Mouse (Mus musculus) neural tube, embryonic 15.5 days (tissue): ENCODE results near the gene Il5. TPM values are rescaled to one million over a fixed set of nuclear protein-coding genes. Genes with fewer than 3 reads are reported as not detected.

Source experiments
- ATAC-seq: fragments of 200-750 bp; cut with Nextera tagmentation; 2 replicates; pipeline ENCODE4 v1.8.0; 2017; ENCODE audit warnings: mild to moderate bottlenecking, moderate TSS enrichment, moderate library complexity; ENCODE audit not compliant: low FRiP score
- H3K27ac ChIP-seq: fragments of 300-500 bp; sonication (generic); replicated peaks from 2 replicates; pipeline ENCODE4 v1.5.1; 2015; ENCODE audit warnings: mild to moderate bottlenecking, inconsistent platforms
- H3K27me3 ChIP-seq: fragments of 300-500 bp; sonication (generic); replicated peaks from 2 replicates; pipeline ENCODE4 v1.6.1; 2015; ENCODE audit warnings: inconsistent platforms
- H3K36me3 ChIP-seq: fragments of 300-500 bp; sonication (generic); 2 replicates; pipeline ENCODE4 v1.6.1; 2015; ENCODE audit warnings: inconsistent platforms
- H3K4me1 ChIP-seq: fragments of 300-500 bp; sonication (generic); 2 replicates; pipeline ENCODE4 v1.6.1; 2015; ENCODE audit warnings: inconsistent platforms
- H3K4me2 ChIP-seq: fragments of 300-500 bp; sonication (generic); 2 replicates; pipeline ENCODE4 v1.6.1; 2015; ENCODE audit warnings: inconsistent platforms, mild to moderate bottlenecking, moderate library complexity
- H3K4me3 ChIP-seq: fragments of 300-500 bp; sonication (generic); replicated peaks from 2 replicates; pipeline ENCODE4 v1.5.1; 2015; ENCODE audit warnings: mild to moderate bottlenecking, inconsistent platforms
- H3K9ac ChIP-seq: fragments of 300-500 bp; sonication (generic); replicated peaks from 2 replicates; pipeline ENCODE4 v1.6.1; 2015; ENCODE audit warnings: mild to moderate bottlenecking, inconsistent platforms
- H3K9me3 ChIP-seq: fragments of 300-500 bp; sonication (generic); replicated peaks from 2 replicates; pipeline ENCODE4 v1.6.1; 2016; ENCODE audit warnings: inconsistent platforms
- WGBS: fragments of 180-500 bp; shearing (Covaris S2); methylation state at CpG from one replicate; pipeline ENCODE4 v1.1.7; 2015; ENCODE audit warnings: mixed read lengths; 5-methylcytosine and 5-hydroxymethylcytosine counted together
- polyA plus RNA-seq: library from polyadenylated mRNA; unstranded; fragments of >200 nt; fragmentation: Nextera tagmentation; extraction: Ambion mirVana; gene quantifications from 2 replicates; pipeline ENCODE4 v1.2.1, GENCODE M21; 2015

Il5 gene
- polyA plus RNA-seq, 1 experiment from 2014 or later, result not detected

DNA sequence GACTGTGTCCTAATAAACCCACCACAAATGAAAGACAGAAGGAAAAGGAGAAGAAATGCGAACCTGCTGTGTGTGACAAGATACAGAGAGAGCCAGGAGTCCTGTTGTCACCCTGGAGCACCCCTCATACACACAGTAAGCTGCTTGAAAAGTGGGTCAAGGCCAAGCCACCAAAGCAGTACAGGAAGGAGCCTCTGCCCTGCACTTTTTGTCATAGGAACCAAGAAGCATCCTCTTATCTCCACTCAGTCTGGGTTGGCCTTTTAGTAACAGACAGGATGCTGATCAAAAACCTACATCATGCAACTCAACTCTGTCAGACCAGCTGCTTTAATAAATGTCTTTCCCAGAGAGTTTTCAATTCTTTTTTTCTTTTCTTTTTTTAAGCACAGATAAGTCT lies 893 bp upstream of the Il5 start:
- no peaks in the 10 kb centered on the region for H3K27me3 ChIP-seq
- H3K36me3 ChIP-seq, result no peaks in the 10 kb centered on the region
- ATAC-seq, result no peak
- H3K27ac ChIP-seq, result no peak overlapping the region
- WGBS, result 78% methylated on average over 1 of the region's 1 CpGs
- no peak overlapping the region for H3K4me2 ChIP-seq
- H3K9me3 ChIP-seq, result no peaks in the 10 kb centered on the region
- H3K4me3 ChIP-seq, result no peak overlapping the region
- no peak overlapping the region for H3K9ac ChIP-seq
- no peaks in the 10 kb centered on the region for H3K4me1 ChIP-seq

DNA sequence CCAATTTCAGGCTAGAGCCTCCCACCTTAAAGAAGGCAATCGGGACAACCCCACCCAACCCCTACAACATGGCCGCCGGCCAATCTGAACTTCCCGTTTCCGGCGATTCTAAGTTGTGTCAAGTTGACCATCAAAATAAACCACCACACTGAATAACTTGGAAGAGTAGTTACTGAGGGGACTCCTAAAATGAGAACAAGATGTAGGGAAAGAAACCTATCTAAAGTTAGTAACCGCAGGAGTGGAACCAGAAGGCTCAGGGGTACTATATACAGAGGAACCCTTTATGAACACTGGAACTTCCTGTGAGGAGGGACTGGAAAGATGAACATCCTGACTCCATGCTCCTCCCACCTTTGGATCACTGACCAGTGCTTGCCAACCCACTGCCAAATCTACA lies 10.9 kb downstream of the Il5 start:
- WGBS, result 98% methylated on average over 7 of the region's 7 CpGs
- Histone ChIP-seq H3K9me3 (no peaks in the 10 kb centered on the region), H3K27ac (no peak overlapping the region), H3K36me3 (no peaks in the 10 kb centered on the region), H3K9ac (no peak overlapping the region), H3K4me3 (no peak overlapping the region), H3K4me2 (no peak overlapping the region), H3K27me3 (no peaks in the 10 kb centered on the region), H3K4me1 (0 out of 2 replicates have a peak, but pooled peaks cover 5% of the 10 kb centered on the region)
- ATAC-seq, result no peak

DNA sequence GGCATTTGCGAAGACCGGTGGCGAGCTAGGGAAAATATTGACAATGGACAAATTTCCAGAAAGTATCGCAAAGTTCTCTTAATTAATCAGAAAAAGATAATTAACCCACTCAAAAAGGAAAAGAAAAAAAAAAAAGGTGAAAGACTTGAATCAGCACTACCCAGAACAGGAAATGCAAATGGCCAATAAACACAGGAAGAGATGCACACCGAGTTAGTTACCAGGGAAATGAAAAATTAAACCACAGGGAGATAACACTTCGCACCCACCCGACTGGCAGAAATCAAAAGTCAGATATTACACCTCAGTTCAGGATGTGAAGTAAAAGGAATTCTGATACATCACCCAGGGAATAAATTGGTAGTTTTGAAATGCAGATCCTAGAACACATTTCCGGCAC lies 11.7 kb downstream of the Il5 start:
- ATAC-seq, result no peak
- 94% methylated on average over 8 of the region's 8 CpGs for WGBS

DNA sequence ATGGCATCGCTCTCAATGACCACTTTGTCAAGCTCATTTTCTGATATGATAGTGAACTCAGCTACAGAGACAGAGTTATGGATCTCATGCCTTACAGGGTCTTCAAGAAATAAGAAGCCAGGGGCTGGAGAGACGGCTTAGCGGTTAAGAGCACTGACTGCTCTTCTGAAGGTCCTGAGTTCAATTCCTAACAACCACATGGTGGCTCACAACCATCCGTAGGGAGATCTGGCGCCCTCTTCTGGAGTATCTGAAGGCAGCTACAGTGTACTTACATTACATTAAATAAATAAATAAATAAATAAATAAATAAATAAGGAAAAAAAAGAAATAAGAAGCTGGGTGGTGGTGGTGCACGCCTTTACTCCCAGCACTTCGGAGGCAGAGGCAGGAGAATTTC lies 13.2 kb downstream of the Il5 start:
- no peak overlapping the region for H3K4me3 ChIP-seq
- no peaks in the 10 kb centered on the region for H3K9me3 ChIP-seq
- 91% methylated on average over 7 of the region's 7 CpGs for WGBS
- H3K4me2 ChIP-seq, result no peak overlapping the region
- H3K27ac ChIP-seq, result no peak overlapping the region
- H3K27me3 ChIP-seq, result no peaks in the 10 kb centered on the region
- 0 out of 2 replicates have a peak, but pooled peaks cover 5% of the 10 kb centered on the region for H3K4me1 ChIP-seq
- H3K9ac ChIP-seq, result no peak overlapping the region
- H3K36me3 ChIP-seq, result no peaks in the 10 kb centered on the region
- ATAC-seq, result no peak

More for the DNA sequence above, 11.7 kb downstream of the Il5 start:
- Histone ChIP-seq H3K36me3 (no peaks in the 10 kb centered on the region), H3K4me1 (0 out of 2 replicates have a peak, but pooled peaks cover 5% of the 10 kb centered on the region), H3K9ac (no peak overlapping the region), H3K27ac (no peak overlapping the region), H3K27me3 (no peaks in the 10 kb centered on the region), H3K9me3 (no peaks in the 10 kb centered on the region), H3K4me3 (no peak overlapping the region), H3K4me2 (no peak overlapping the region)

DNA sequence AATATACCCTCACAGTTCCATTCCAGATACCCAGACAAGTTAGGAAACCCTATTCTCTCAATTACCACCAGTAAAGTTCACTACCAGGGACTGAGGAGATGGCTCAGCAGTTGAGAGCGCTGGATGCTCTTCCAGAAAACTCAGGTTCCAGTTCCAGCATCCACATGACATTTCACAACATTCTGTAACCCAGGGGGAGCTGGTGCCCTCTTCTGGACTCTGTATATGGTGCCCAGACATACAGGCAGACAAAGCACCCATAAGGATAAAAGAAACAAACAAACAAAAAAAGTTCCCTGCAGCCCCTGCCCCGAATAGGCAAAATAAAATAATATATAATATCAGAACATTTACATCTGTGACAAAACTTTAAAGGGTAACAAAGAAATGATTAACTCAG lies 13.8 kb downstream of the Il5 start:
- Histone ChIP-seq H3K4me2 (no peak overlapping the region), H3K27ac (no peak overlapping the region), H3K9me3 (no peaks in the 10 kb centered on the region), H3K9ac (no peak overlapping the region), H3K36me3 (no peaks in the 10 kb centered on the region), H3K4me1 (0 out of 2 replicates have a peak, but pooled peaks cover 5% of the 10 kb centered on the region), H3K27me3 (no peaks in the 10 kb centered on the region), H3K4me3 (no peak overlapping the region)
- no peak for ATAC-seq
- WGBS, result 89% methylated on average over 2 of the region's 2 CpGs

DNA sequence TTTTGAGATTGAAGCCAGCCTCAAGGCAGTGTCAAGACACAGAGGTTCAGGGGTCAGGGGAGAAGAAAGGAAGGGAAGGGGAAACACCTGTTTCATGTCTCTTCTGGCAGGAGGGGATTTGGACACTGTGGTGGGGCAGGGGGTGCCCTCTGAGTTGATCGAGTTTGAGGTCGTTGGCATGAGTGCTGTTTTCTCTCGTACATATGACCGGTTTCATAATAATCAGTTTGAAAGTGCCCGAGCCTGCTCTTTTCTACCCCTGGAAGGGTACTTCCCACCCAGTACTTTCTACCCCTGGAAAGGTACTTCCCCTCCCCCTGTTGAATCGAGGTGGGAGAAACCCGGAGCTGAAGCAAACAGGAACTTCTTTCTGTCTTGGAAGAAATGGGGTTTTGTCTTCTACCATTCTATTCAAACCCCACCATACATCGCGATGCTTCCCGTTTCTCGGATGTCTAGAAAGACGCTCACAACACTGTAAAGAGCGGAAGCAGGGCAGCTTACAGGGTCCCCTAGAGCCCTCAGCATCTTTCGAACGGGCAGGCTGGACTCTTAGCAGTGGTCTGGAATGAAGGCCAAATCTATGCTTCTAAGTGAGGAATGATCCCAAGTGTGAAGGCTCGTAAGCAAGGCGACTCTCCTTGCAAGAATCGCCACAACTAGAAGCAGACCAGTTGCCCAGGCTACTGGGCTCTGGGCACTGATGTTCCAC lies 14.5 kb downstream of the Il5 start:
- 0 out of 2 replicates have a peak, but pooled peaks cover 5% of the 10 kb centered on the region for H3K4me1 ChIP-seq
- no peak overlapping the region for H3K27ac ChIP-seq
- no peak for ATAC-seq
- H3K4me3 ChIP-seq, result no peak overlapping the region
- peak overlapping the region; percentile 46 for H3K4me2 ChIP-seq
- no peaks in the 10 kb centered on the region for H3K27me3 ChIP-seq
- no peaks in the 10 kb centered on the region for H3K9me3 ChIP-seq
- H3K36me3 ChIP-seq, result no peaks in the 10 kb centered on the region
- 71% methylated on average over 18 of the region's 18 CpGs for WGBS
- H3K9ac ChIP-seq, result no peak overlapping the region

DNA sequence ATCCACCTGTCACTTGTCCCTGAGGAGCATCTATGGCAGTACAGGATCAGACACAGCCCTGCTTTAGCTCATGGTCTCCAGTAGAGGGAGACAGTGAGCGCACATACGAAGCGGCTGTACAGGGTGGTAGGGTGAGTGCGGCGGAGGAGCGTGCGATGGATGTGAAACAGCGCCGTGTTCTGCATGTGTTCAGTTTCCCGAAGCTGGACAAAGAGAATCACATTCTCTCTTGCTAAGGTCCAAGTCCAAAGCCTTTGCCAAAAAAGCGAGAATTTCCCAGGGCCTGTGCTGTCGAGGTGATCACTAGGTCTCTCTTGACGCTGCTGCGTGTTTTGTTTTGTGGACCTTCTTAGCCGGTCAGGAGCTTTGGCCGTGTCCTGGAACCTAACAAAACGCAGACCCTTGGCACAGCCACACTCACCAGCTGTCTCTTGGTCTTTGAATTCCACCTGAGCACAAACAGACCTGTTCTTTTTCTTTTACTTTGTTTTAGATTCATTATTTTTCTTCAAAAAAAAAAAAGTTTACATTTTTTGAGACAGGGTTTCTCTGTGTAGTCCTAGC lies 15.2 kb downstream of the Il5 start:
- Histone ChIP-seq H3K27me3 (no peaks in the 10 kb centered on the region), H3K9ac (no peak overlapping the region), H3K4me1 (0 out of 2 replicates have a peak, but pooled peaks cover 5% of the 10 kb centered on the region), H3K27ac (no peak overlapping the region), H3K4me3 (0 out of 2 replicates have a peak overlapping the region, but pooled peaks have one; percentile 12), H3K4me2 (peak overlapping the region; percentile 46), H3K9me3 (no peaks in the 10 kb centered on the region), H3K36me3 (no peaks in the 10 kb centered on the region)
- WGBS, result 19% methylated on average over 17 of the region's 17 CpGs
- ATAC-seq, result peak; percentile 83; the same call in 1 of the 2 replicates

DNA sequence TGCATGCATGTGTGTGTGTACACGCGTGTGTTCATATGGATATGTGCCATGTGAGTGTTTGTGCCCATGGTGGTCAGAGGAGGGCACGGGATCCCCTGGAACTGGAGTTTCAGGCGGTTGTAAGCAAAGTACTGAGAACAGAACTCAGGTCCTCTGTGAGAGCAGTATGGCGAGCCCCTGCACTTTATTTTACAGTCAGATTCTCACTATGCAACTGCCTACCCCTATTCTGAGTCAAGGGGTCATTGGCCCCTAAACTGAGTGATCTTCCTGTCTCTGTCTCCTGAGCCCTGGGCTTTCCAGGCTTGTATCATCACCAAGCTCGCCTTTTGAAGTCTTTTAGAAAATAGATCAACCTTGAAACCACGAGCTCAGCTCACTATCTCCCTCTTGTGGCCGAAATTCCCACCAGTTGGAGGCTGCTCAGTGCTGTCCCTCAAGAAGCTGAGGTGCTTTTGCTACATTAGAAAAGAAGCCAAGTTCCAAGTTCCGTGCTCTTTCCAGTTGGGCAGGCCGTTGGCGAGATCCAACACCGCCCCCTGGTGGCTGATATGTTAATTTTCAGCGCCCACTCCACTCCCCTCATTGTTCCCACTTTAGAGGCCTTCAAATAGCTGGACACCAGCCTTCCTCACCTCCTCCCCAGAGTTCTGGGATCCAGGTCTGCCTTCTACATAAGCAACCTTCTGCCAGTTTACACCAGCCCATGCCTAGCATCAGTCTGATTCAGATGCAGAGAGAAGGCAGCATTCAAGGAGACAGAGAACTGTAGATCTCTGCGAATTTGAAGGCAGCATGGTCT lies 16.4 kb downstream of the Il5 start:
- Histone ChIP-seq H3K9me3 (no peaks in the 10 kb centered on the region), H3K27ac (no peak overlapping the region), H3K36me3 (no peaks in the 10 kb centered on the region), H3K4me3 (no peak overlapping the region), H3K4me2 (no peak overlapping the region), H3K9ac (no peak overlapping the region), H3K27me3 (no peaks in the 10 kb centered on the region), H3K4me1 (0 out of 2 replicates have a peak, but pooled peaks cover 5% of the 10 kb centered on the region)
- 45% methylated on average over 14 of the region's 14 CpGs for whole genome bisulfite sequencing
- ATAC-seq, result peak; percentile 55

DNA sequence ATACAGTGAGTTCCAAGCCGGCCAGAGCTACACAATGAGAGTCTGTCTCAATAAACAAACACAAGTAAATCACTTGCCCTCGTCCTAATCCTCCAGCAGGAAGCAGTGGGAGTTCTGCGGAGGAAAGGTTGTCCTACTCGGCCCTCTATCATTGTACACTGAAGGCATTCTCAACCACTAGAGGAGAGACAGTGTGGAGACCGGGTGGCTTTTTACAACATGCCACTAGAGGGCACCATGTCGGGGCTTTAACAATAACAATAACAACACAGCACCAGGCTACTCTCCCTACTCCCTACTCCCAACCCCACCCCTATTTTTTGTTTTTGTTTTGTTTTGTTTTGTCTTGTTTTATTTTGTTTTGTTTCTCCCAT lies 17.0 kb downstream of the Il5 start:
- ATAC-seq, result peak; percentile 35; the same call in 1 of the 2 replicates
- no peaks in the 10 kb centered on the region for H3K36me3 ChIP-seq
- WGBS, result 36% methylated on average over 6 of the region's 6 CpGs

DNA sequence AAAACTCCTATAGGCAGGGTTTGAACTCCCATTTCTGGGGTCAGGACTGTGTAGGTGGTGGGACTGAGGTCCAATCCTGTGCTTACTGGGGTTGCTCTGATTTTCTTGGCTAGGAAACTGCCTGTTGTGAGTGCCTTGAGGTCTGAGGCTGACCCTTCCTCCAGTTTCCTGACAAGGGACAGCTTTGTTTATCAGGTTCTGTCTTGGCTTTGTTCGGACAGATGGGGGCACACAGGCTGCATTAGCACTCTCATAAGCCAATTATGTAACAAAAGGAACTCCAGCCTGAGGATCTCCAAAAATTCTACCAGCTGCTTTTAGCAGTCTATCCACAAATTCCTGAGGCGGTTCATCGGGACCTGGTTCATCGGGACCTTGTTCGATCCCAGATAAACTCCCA lies 21.8 kb downstream of the Il5 start:
- no peak overlapping the region for H3K4me2 ChIP-seq
- no peaks in the 10 kb centered on the region for H3K9me3 ChIP-seq
- no peak for ATAC-seq
- 50% methylated on average over 5 of the region's 5 CpGs for WGBS
- no peaks in the 10 kb centered on the region for H3K27me3 ChIP-seq
- H3K4me1 ChIP-seq, result no peaks in the 10 kb centered on the region
- H3K9ac ChIP-seq, result no peak overlapping the region
- H3K4me3 ChIP-seq, result no peak overlapping the region
- no peak overlapping the region for H3K27ac ChIP-seq
- no peaks in the 10 kb centered on the region for H3K36me3 ChIP-seq

More for the DNA sequence above, 17.0 kb downstream of the Il5 start:
- Histone ChIP-seq H3K4me3 (no peak overlapping the region), H3K4me2 (no peak overlapping the region), H3K9ac (no peak overlapping the region), H3K27ac (no peak overlapping the region), H3K27me3 (no peaks in the 10 kb centered on the region), H3K4me1 (0 out of 2 replicates have a peak, but pooled peaks cover 5% of the 10 kb centered on the region), H3K9me3 (no peaks in the 10 kb centered on the region)

DNA sequence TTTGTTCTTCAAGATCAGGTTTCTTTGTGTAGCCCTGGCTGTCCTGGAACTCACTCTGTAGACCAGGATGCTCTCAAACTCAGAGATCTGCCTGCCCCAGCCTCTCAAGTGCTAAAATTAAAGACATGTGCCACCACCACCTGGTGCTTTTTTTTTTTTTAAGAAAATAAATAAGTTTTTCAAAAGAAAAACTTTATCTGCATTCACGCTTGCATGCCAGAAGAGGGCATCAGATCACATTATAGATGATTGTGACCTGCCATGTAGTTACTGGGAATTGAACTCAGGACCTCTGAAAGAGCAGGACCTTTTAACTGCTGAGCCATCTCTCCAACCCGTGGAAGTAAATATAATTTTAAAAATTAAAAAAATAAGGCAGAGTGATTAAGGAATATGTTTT lies 24.7 kb downstream of the Il5 start:
- no peak for ATAC-seq
- WGBS, result 92% methylated on average over 2 of the region's 2 CpGs
- Histone ChIP-seq H3K9ac (no peak overlapping the region), H3K4me1 (no peaks in the 10 kb centered on the region), H3K27ac (no peak overlapping the region), H3K36me3 (no peaks in the 10 kb centered on the region), H3K9me3 (no peaks in the 10 kb centered on the region), H3K4me3 (no peak overlapping the region), H3K27me3 (no peaks in the 10 kb centered on the region), H3K4me2 (no peak overlapping the region)
